Mouse (Mus musculus) left cerebral cortex, adult 2 months (tissue): Measurements from ENCODE around the gene Fam205a3. TPM values are rescaled to one million over a fixed set of nuclear protein-coding genes. Genes with fewer than 3 reads are reported as not detected.
"Not testable (repeated sequence)": the region's sequence is repeated elsewhere in the genome, so short reads cannot be mapped to it uniquely, and the experiment has no call there.

ENCODE experiments used
- DNase-seq, 2 experiments: peaks; one replicate each; pipeline ENCODE4 v3.0.0; 2021 to 2022; ENCODE audit warnings: low spot score in 2 of 2, mixed read lengths in 1 of 2; ENCODE audit errors: extremely low spot score in 1 of 2
- H3K27ac ChIP-seq: fragments of 200-600 bp; 2 replicates; pipeline ENCODE4 v1.8.1; 2022
- H3K4me3 ChIP-seq: fragments of 200-600 bp; 2 replicates; pipeline ENCODE4 v1.8.1; 2022
- intact Hi-C: fragments of 180-260 bp; cut with DNase I; formaldehyde crosslinking; loops from one replicate; pipeline ENCODE4 v1.15.1; 2025
- long read RNA-seq, 2 experiments: library from polyadenylated mRNA; stranded (forward); transcript quantifications; one replicate each; pipeline ENCODE4 v2.0.0; 2021; ENCODE audit warnings: borderline mapping rate in 2 of 2
- total RNA-seq, 2 experiments: library from RNA; stranded (reverse); gene quantifications; 2 replicates each; pipeline ENCODE4 v1.2.3; 2021

Fam205a3 gene
- total RNA-seq = 1 to 10 TPM in 1 of 2 experiments, not detected in 1; 2.4 TPM
- long read RNA-seq, experiment 1, partial matches to known transcripts = 2 of 5 reads
- long read RNA-seq, experiment 1, other reads (novel, unspliced or antisense) = 3 of 5 reads
- long read RNA-seq, experiment 2 = 0 reads

DNA sequence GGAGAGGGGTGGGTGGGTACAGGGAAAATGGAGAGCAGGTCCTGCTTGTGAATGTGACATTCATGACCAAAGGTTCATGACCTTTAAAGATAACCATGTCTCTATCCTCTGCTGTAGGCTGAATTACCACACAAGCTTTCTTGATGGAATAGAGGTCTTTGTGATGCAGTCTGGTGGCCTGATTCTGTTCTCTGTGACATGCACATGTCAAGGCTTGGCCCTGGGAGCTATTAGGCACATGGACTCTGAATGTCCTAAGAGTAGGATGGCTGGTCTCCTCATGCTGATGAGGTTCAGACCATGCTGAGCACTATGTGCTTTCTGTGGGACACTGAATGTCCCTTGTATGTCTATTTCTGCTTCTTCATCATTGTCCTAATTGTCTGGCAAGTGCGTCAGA is at the start of gene Fam205a3:
Fam205a3 (plus strand) TSS at position 301 of the 400 bp plus-strand sequence.
- DNase-seq, intact Hi-C loops, H3K27ac ChIP-seq, H3K4me3 ChIP-seq: not testable (repeated sequence)

DNA sequence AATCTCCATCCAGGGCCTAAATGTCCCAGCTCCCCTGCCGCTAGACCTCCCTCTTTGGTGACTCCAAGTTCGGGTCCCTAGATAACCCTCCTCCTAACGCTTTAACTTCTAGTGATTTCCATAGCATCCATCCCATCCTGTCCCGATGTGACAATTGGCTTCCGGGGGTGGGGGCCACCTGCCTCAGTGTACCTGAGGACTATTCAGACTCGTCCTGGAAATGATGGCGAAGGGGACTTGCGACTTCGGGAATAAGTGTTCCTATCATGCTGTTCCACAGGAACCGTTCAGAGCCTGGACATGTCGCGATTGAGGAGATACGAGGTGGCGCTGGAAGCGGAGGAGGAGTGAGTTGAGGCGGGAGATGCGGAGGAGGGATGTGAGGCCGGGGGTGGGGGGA is 24.2 kb upstream of the Fam205a3 start, which contains the start of gene Gm21953:
Gm21953 (plus strand) TSS at position 301 of the 400 bp plus-strand sequence.
- intact Hi-C loops, H3K27ac ChIP-seq, DNase-seq, H3K4me3 ChIP-seq: not testable (repeated sequence)

Other genes with a start within 250 kb of the Fam205a3 start
- not detected for gene Gm3893, start 227.1 kb upstream of the Fam205a3 start, total RNA-seq
- 10 to 100 TPM; 29.7 to 32.6 TPM for gene Gm13304, start 203.5 kb upstream of the Fam205a3 start, total RNA-seq
- 10 to 100 TPM; 45.6 to 58.0 TPM for gene Gm13306, start 164.9 kb upstream of the Fam205a3 start, total RNA-seq
- gene Gm13305, start 149.7 kb upstream of the Fam205a3 start, total RNA-seq = under 1 TPM; 0.89 to 0.97 TPM
- gene Gm10600, start 77.7 kb upstream of the Fam205a3 start, total RNA-seq = 10 to 100 TPM in 1 of 2 experiments, 1 to 10 TPM in 1; 9.7 to 10.8 TPM
- gene Ccl21b, start 62.6 kb upstream of the Fam205a3 start, total RNA-seq = not detected
- gene Gm21953, start 24.1 kb upstream of the Fam205a3 start, total RNA-seq = not detected
- not detected for gene Gm21586, start 121.0 kb downstream of the Fam205a3 start, total RNA-seq
- 1 to 10 TPM; 7.8 to 8.7 TPM for gene Gm2163, start 148.4 kb downstream of the Fam205a3 start, total RNA-seq
- gene Fam205a2, start 209.8 kb downstream of the Fam205a3 start, total RNA-seq = 1 to 10 TPM in 1 of 2 experiments, not detected in 1; 2.4 TPM